Mouse (Mus musculus) lung, postnatal 0 days (tissue): Measurements from ENCODE around the gene Ccdc85c. TPM values are rescaled to one million over a fixed set of nuclear protein-coding genes. Genes with fewer than 3 reads are reported as not detected.
A peak's percentile ranks its signal among the peaks of the same experiment; 100 is the strongest.

Source experiments
- ATAC-seq: fragments of 200-750 bp; cut with Nextera tagmentation; 2 replicates; pipeline ENCODE4 v1.8.0; 2017; ENCODE audit warnings: moderate library complexity
- DNase-seq: peaks from one replicate; pipeline ENCODE4 v3.0.0-alpha.2; 2016; ENCODE audit warnings: low spot score
- H3K27ac ChIP-seq: fragments of 300-500 bp; sonication (generic); 2 replicates; pipeline ENCODE4 v1.5.1; 2014; ENCODE audit warnings: antibody characterized with exemption, mild to moderate bottlenecking, low read length, mixed read lengths
- H3K27me3 ChIP-seq: fragments of 300-500 bp; sonication (generic); replicated peaks from 2 replicates; pipeline ENCODE4 v1.6.1; 2014; ENCODE audit warnings: low read length, mixed read lengths; ENCODE audit not compliant: insufficient read depth
- H3K36me3 ChIP-seq: fragments of 300-500 bp; sonication (generic); 2 replicates; pipeline ENCODE4 v1.6.1; 2014; ENCODE audit warnings: low read length, mixed read lengths; ENCODE audit not compliant: insufficient read depth
- H3K4me1 ChIP-seq: fragments of 300-500 bp; sonication (generic); 2 replicates; pipeline ENCODE4 v1.6.1; 2014; ENCODE audit warnings: antibody characterized with exemption, low read depth, low read length, mixed read lengths; ENCODE audit not compliant: insufficient read depth
- H3K4me2 ChIP-seq: fragments of 300-500 bp; sonication (generic); replicated peaks from 2 replicates; pipeline ENCODE4 v1.6.1; 2014; ENCODE audit warnings: low read depth, mild to moderate bottlenecking, low read length, moderate library complexity, mixed read lengths
- H3K4me3 ChIP-seq: fragments of 300-500 bp; sonication (generic); 2 replicates; pipeline ENCODE4 v1.5.1; 2014; ENCODE audit warnings: low read depth, low read length
- H3K9ac ChIP-seq: fragments of 300-500 bp; sonication (generic); replicated peaks from 2 replicates; pipeline ENCODE4 v1.6.1; 2014; ENCODE audit warnings: low read depth, mild to moderate bottlenecking
- H3K9me3 ChIP-seq: fragments of 300-500 bp; sonication (generic); 2 replicates; pipeline ENCODE4 v1.6.1; 2016; ENCODE audit warnings: low read length, mixed read lengths
- CTCF ChIP-seq: IDR thresholded peaks from 2 replicates; pipeline ENCODE4 v1.5.1; 2016; ENCODE audit warnings: antibody characterized with exemption, mild to moderate bottlenecking
- EP300 ChIP-seq: IDR thresholded peaks from 2 replicates; pipeline ENCODE4 v1.6.1; 2016; ENCODE audit warnings: antibody characterized with exemption, mild to moderate bottlenecking, control low read depth
- WGBS: fragments of 180-500 bp; shearing (Covaris S2); extraction: QIAGEN DNeasy Blood & Tissue Kit; methylation state at CpG from one replicate; pipeline ENCODE4 v1.1.7; 2014; 5-methylcytosine and 5-hydroxymethylcytosine counted together
- polyA plus RNA-seq: library from polyadenylated mRNA; unstranded; fragments of >200 nt; fragmentation: Nextera tagmentation; extraction: Ambion mirVana; gene quantifications from 2 replicates; pipeline ENCODE4 v1.2.1, GENCODE M21; 2015

The Ccdc85c gene
- polyA plus RNA-seq, 1 experiment from 2014 or later, result 4.5 TPM

DNA sequence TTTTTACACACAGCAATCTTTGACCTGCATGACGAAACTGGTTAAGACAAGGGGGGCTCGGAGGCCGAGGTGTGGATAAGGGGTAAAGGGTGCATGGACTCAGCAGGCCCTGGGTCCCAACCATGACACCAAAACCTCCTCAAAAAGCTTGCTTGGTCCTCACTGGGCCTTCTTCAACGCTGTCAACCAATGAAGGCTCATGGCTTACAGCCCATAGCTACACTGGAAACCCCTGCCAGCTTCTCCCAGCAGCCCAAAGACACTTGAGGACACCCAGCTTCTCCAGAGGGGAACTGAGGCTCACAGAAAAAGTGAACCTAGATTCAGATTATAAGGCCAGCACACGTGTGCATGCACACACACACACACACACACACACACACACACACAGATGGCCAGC, 19.3 kb downstream of the Ccdc85c start:
- H3K27me3 ChIP-seq, result no peaks in the 10 kb centered on the region
- ATAC-seq, result no peak
- H3K4me2 ChIP-seq, result no peak overlapping the region
- WGBS, result 43% methylated on average over 5 of the region's 5 CpGs
- no peaks in the 10 kb centered on the region for H3K36me3 ChIP-seq
- H3K4me1 ChIP-seq, result no peaks in the 10 kb centered on the region
- no peaks in the 10 kb centered on the region for H3K9me3 ChIP-seq
- no peak for DNase-seq
- TF ChIP-seq EP300 (no peak), CTCF (no peak)
- H3K27ac ChIP-seq, result no peak overlapping the region
- no peak overlapping the region for H3K4me3 ChIP-seq
- no peak overlapping the region for H3K9ac ChIP-seq

- Histone ChIP-seq H3K4me1 (no peaks in the 10 kb centered on the region), H3K27ac (no peak overlapping the region), H3K27me3 (no peaks in the 10 kb centered on the region), H3K36me3 (no peaks in the 10 kb centered on the region), H3K9me3 (no peaks in the 10 kb centered on the region), H3K4me3 (no peak overlapping the region), H3K4me2 (no peak overlapping the region), H3K9ac (no peak overlapping the region)
- TF ChIP-seq EP300 (no peak), CTCF (no peak)
- ATAC-seq (peak; percentile 42), DNase-seq (no peak)
- 15% methylated on average over 8 of the region's 8 CpGs for WGBS
These were observed 19.7 kb downstream of the Ccdc85c start for GRCm38 (mm10) chr12:108255511-108255919.

DNA sequence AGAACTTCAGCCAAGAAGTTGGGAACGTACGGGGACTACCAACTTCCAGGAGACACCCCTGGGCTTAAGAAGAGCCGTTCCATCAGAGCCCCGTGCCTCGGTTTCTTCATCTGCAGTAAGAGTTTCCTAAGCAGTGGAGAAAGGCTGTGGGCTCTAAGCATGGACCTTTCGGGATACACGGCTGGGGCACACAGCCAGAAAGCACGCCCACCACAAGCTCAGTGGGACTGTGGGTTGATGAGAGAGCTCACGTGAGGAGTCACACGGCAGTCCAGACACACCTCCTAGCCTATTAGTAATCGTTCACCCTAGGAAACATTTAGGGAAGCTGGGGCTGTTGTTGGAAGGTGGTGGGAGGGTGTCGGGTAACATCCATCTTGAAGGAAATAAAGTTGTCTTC, 22.2 kb downstream of the Ccdc85c start:
- H3K4me2 ChIP-seq, result no peak overlapping the region
- H3K9me3 ChIP-seq, result no peaks in the 10 kb centered on the region
- TF ChIP-seq EP300 (no peak), CTCF (no peak)
- H3K36me3 ChIP-seq, result no peaks in the 10 kb centered on the region
- WGBS, result 71% methylated on average over 12 of the region's 12 CpGs
- peaks cover 9% of the 10 kb centered on the region; the same call in 1 of the 2 replicates for H3K4me1 ChIP-seq
- ATAC-seq (no peak), DNase-seq (no peak)
- no peak overlapping the region for H3K9ac ChIP-seq
- no peak overlapping the region for H3K4me3 ChIP-seq
- no peaks in the 10 kb centered on the region for H3K27me3 ChIP-seq
- no peak overlapping the region for H3K27ac ChIP-seq

DNA sequence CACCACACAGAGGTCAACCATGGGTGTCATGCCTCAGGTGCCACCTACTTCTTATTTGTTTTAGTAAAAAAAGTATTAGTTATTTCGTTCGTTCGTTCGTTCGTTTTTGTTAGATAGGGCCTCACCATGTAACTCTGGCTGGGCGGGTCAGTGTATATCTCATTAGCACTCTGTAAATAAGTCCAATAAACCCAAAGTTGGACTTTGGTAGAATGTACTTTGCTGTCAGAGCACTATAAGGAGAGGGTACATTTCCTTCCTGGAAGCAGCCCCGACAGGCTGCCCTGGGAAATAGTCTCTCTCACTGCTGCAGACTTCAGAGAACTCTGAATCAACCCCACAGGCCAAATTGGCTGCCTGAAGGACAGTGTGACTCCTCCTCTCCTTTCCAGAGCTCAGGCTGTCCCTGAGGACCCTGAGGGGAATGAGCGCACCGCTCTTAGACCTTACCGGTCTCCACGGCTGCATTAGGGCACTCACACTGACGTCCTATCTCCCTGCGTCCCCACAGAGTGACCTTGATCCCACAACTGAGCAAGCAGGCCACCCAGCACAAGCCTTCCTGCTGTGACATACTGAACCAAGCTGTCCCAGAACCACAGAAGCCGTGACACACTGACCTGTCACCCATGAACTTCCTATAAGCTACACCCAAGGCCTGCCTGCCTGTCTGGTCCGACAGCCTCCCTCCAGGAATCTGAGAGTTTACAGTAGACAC, 23.2 kb downstream of the Ccdc85c start:
- Histone ChIP-seq H3K27me3 (no peaks in the 10 kb centered on the region), H3K9ac (no peak overlapping the region), H3K9me3 (no peaks in the 10 kb centered on the region), H3K27ac (no peak overlapping the region), H3K36me3 (no peaks in the 10 kb centered on the region), H3K4me3 (no peak overlapping the region), H3K4me1 (peaks cover 9% of the 10 kb centered on the region; the same call in 1 of the 2 replicates), H3K4me2 (no peak overlapping the region)
- DNase-seq, result no peak
- TF ChIP-seq CTCF (no peak), EP300 (no peak)
- ATAC-seq, result peak; percentile 12; the same call in 1 of the 2 replicates
- 67% methylated on average over 15 of the region's 15 CpGs for WGBS

DNA sequence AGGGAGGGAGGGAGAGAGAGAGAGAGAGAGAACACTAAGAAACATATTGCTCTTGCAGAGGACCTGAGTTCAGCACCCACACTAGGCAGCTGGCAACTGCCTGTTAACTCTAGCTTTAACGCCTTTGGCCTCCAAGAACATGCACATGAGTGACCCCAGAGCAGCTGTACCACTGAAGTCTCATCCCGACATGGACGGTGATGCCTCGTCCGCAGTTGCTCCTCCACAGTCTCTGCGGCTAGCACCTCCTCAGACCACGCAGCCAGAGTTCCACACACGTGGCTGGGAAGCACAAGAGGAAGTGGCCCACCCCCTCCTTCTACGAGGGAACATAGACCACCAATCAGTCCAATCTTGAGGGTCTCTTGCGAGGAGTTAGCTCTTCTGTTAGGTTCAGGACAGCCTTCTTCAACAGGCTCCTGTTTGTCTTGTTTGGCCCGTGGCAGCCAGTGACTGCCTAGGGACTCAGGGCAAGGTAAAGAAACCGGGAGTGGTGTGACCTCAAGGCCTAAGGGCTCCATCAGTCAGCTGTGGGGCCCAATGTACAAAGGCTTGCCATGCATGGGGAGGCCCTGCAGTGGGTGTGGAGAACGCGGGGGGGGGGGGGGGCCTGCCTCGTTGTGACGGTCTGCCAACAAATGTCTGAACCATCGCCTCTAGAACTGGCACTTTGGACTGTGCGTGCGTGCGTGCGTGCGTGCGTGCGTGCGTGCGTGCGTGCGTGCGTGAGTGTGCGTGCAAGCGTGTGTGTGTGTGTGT, 24.0 kb downstream of the Ccdc85c start:
- no peak overlapping the region for H3K4me2 ChIP-seq
- H3K27me3 ChIP-seq, result no peaks in the 10 kb centered on the region
- ATAC-seq (no peak), DNase-seq (no peak)
- no peaks in the 10 kb centered on the region for H3K9me3 ChIP-seq
- 80% methylated on average over 31 of the region's 31 CpGs for WGBS
- no peak overlapping the region for H3K9ac ChIP-seq
- H3K4me3 ChIP-seq, result no peak overlapping the region
- H3K36me3 ChIP-seq, result no peaks in the 10 kb centered on the region
- TF ChIP-seq EP300 (no peak), CTCF (no peak)
- H3K4me1 ChIP-seq, result peaks cover 9% of the 10 kb centered on the region; the same call in 1 of the 2 replicates
- no peak overlapping the region for H3K27ac ChIP-seq

GRCm38 (mm10) chr12:108249522-108249921, 25.7 kb downstream of the Ccdc85c start:
- H3K4me3 ChIP-seq, result no peak overlapping the region
- peak; percentile 52 for ATAC-seq
- no peak overlapping the region for H3K9ac ChIP-seq
- peak overlapping the region; percentile 25 for H3K4me2 ChIP-seq
- no peaks in the 10 kb centered on the region for H3K27me3 ChIP-seq
- no peak overlapping the region for H3K27ac ChIP-seq
- DNase-seq, result peak; percentile 71
- H3K36me3 ChIP-seq, result no peaks in the 10 kb centered on the region
- H3K4me1 ChIP-seq, result peaks cover 21% of the 10 kb centered on the region
- WGBS, result 19% methylated on average over 9 of the region's 10 CpGs
- H3K9me3 ChIP-seq, result no peaks in the 10 kb centered on the region
- TF ChIP-seq CTCF (no peak), EP300 (no peak)
